Mouse (Mus musculus) midbrain, postnatal 0 days (tissue): Measurements from ENCODE around the gene Cyp4a32. TPM values are rescaled to one million over a fixed set of nuclear protein-coding genes. Genes with fewer than 3 reads are reported as not detected.
"Not testable (repeated sequence)": the region's sequence is repeated elsewhere in the genome, so short reads cannot be mapped to it uniquely, and the experiment has no call there.

Source experiments
- ATAC-seq: fragments of 200-750 bp; cut with Nextera tagmentation; 2 replicates; pipeline ENCODE4 v1.8.0; 2017; ENCODE audit warnings: moderate number of reproducible peaks, mild to moderate bottlenecking, moderate TSS enrichment, moderate library complexity; ENCODE audit not compliant: low FRiP score
- DNase-seq: peaks from one replicate; pipeline ENCODE4 v3.0.0-alpha.2; 2015; ENCODE audit warnings: low spot score
- H3K27ac ChIP-seq: fragments of 300-500 bp; sonication (generic); 2 replicates; pipeline ENCODE4 v1.5.1; 2014; ENCODE audit warnings: low read depth, mild to moderate bottlenecking, low read length, mixed read lengths
- H3K27me3 ChIP-seq: fragments of 300-500 bp; sonication (generic); 2 replicates; pipeline ENCODE4 v1.6.1; 2014; ENCODE audit warnings: low read length, control low read depth, mixed read lengths; ENCODE audit not compliant: insufficient read depth
- H3K36me3 ChIP-seq: fragments of 300-500 bp; sonication (generic); 2 replicates; pipeline ENCODE4 v1.6.1; 2014; ENCODE audit warnings: low read length, control low read depth, mixed read lengths; ENCODE audit not compliant: insufficient read depth
- H3K4me1 ChIP-seq: fragments of 300-500 bp; sonication (generic); 2 replicates; pipeline ENCODE4 v1.6.1; 2014; ENCODE audit warnings: mild to moderate bottlenecking, control low read depth, antibody characterized with exemption, low read length, mixed read lengths; ENCODE audit not compliant: insufficient read depth
- H3K4me2 ChIP-seq: fragments of 300-500 bp; sonication (generic); 2 replicates; pipeline ENCODE4 v1.6.1; 2014; ENCODE audit warnings: low read depth, mild to moderate bottlenecking, low read length, mixed read lengths; ENCODE audit not compliant: poor library complexity, severe bottlenecking
- H3K4me3 ChIP-seq: fragments of 300-500 bp; sonication (generic); 2 replicates; pipeline ENCODE4 v1.5.1; 2014; ENCODE audit warnings: low read depth, mild to moderate bottlenecking, low read length, moderate library complexity
- H3K9ac ChIP-seq: fragments of 300-500 bp; sonication (generic); replicated peaks from 2 replicates; pipeline ENCODE4 v1.6.1; 2014; ENCODE audit warnings: mild to moderate bottlenecking, low read length, moderate library complexity, mixed read lengths; ENCODE audit not compliant: poor library complexity, severe bottlenecking
- H3K9me3 ChIP-seq: fragments of 300-500 bp; sonication (generic); 2 replicates; pipeline ENCODE4 v1.6.1; 2016; ENCODE audit warnings: low read length, control low read depth
- CTCF ChIP-seq: IDR thresholded peaks from 2 replicates; pipeline ENCODE4 v1.5.1; 2016; ENCODE audit warnings: antibody characterized with exemption, mild to moderate bottlenecking
- WGBS: fragments of 180-500 bp; shearing (Covaris S2); extraction: QIAGEN DNeasy Blood & Tissue Kit; methylation state at CpG from one replicate; pipeline ENCODE4 v1.1.7; 2014; 5-methylcytosine and 5-hydroxymethylcytosine counted together
- polyA plus RNA-seq: library from polyadenylated mRNA; unstranded; fragments of >200 nt; fragmentation: Nextera tagmentation; extraction: Ambion mirVana; gene quantifications from 2 replicates; pipeline ENCODE4 v1.2.1, GENCODE M21; 2015
- total RNA-seq: library from RNA; depleted of rRNA; stranded (reverse); fragments of >200 nt; gene quantifications from 2 replicates; pipeline ENCODE4 v1.2.3, GENCODE M21; 2014

Cyp4a32 gene
- total and polyA plus RNA-seq, 2 experiments from 2014 or later = not detected

DNA sequence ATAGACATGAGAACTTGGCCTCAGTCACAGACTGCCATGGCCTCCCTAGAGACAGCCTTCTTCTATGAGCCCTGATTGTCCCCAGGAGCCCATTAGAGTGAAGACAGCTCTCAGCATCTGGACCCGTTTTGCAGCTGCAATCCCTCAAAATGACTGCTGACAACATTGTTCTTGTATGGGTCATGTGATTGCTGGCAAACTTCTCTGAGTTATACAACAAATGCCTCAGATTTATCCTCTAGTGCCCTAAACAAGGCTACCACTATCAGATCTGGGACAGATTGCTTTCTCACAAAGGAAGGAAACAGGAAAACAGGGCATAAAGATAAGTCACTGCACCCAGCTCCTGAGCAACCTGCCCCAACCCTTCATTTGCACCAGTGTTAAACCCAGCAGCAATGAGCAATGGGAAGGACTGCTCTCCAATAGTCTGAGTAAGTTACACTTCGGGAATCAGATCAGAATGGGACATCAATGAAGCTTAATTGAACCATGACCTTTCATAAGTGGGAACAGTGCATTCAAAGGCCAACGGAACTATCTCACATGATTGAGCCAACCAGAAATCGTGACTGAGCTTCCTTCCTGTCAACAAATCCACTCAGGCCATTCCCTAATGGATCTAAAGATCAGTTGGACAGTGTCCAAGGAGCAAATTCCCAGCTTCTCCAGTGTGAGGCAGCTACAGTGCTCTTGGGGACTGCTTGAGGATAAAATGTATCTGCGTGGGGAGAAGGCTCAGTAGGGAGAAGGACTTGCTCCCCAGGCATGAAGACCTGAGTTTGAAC is 42.4 kb downstream of the Cyp4a32 start:
- no peaks in the 10 kb centered on the region for H3K27me3 ChIP-seq
- no peak overlapping the region for H3K4me2 ChIP-seq
- TF ChIP-seq CTCF = no peak
- no peaks in the 10 kb centered on the region for H3K9me3 ChIP-seq
- no peaks in the 10 kb centered on the region for H3K36me3 ChIP-seq
- 79% methylated on average over 5 of the region's 5 CpGs for WGBS
- no peak for DNase-seq
- no peak overlapping the region for H3K9ac ChIP-seq
- no peak overlapping the region for H3K27ac ChIP-seq
- H3K4me3 ChIP-seq = no peak overlapping the region
- no peaks in the 10 kb centered on the region for H3K4me1 ChIP-seq
- ATAC-seq = no peak

- DNase-seq = peak; percentile 3
- no peaks in the 10 kb centered on the region for H3K36me3 ChIP-seq
- no peaks in the 10 kb centered on the region for H3K4me1 ChIP-seq
- no peaks in the 10 kb centered on the region for H3K9me3 ChIP-seq
- no peak for TF ChIP-seq CTCF
- H3K9ac ChIP-seq = no peak overlapping the region
- no peak for ATAC-seq
- H3K4me3 ChIP-seq = no peak overlapping the region
- H3K4me2 ChIP-seq = no peak overlapping the region
- no peaks in the 10 kb centered on the region for H3K27me3 ChIP-seq
- H3K27ac ChIP-seq = no peak overlapping the region
These were observed 44.6 kb downstream of the Cyp4a32 start for GRCm38 (mm10) chr4:115645371-115645770.

- no peaks in the 10 kb centered on the region for H3K36me3 ChIP-seq
- WGBS = 82% methylated on average over 9 of the region's 9 CpGs
- TF ChIP-seq CTCF = no peak
- no peaks in the 10 kb centered on the region for H3K27me3 ChIP-seq
- no peak within 1 kb of the TSS for H3K4me2 ChIP-seq
- H3K9ac ChIP-seq = no peak within 1 kb of the TSS
- no peak within 1 kb of the TSS for H3K27ac ChIP-seq
- no peak for ATAC-seq
- no peaks in the 10 kb centered on the region for H3K4me1 ChIP-seq
- no peaks in the 10 kb centered on the region for H3K9me3 ChIP-seq
- DNase-seq = no peak
- H3K4me3 ChIP-seq = no peak within 1 kb of the TSS
These were observed 46.8 kb downstream of the Cyp4a32 start, which contains the start of gene Cyp4b1 for GRCm38 (mm10) chr4:115647580-115647979. Gene Cyp4b1 (minus strand): TSS chr4:115647723.

- TF ChIP-seq CTCF = no peak
These were observed 48.0 kb downstream of the Cyp4a32 start for GRCm38 (mm10) chr4:115648752-115649151.

GRCm38 (mm10) chr4:115649344-115649743 is 48.6 kb downstream of the Cyp4a32 start:
- H3K36me3 ChIP-seq = no peaks in the 10 kb centered on the region
- H3K4me2 ChIP-seq = no peak overlapping the region
- no peaks in the 10 kb centered on the region for H3K27me3 ChIP-seq
- H3K9me3 ChIP-seq = no peaks in the 10 kb centered on the region
- H3K4me1 ChIP-seq = no peaks in the 10 kb centered on the region
- no peak overlapping the region for H3K27ac ChIP-seq
- TF ChIP-seq CTCF = no peak
- DNase-seq (no peak), ATAC-seq (no peak)
- no peak overlapping the region for H3K4me3 ChIP-seq
- H3K9ac ChIP-seq = no peak overlapping the region

More at GRCm38 (mm10) chr4:115648752-115649151, 48.0 kb downstream of the Cyp4a32 start:
- no peaks in the 10 kb centered on the region for H3K27me3 ChIP-seq
- no peaks in the 10 kb centered on the region for H3K4me1 ChIP-seq
- no peaks in the 10 kb centered on the region for H3K9me3 ChIP-seq
- no peak overlapping the region for H3K4me2 ChIP-seq
- no peak for DNase-seq
- H3K4me3 ChIP-seq = no peak overlapping the region
- no peak overlapping the region for H3K9ac ChIP-seq
- no peak overlapping the region for H3K27ac ChIP-seq
- ATAC-seq = no peak
- no peaks in the 10 kb centered on the region for H3K36me3 ChIP-seq
- 85% methylated on average over 2 of the region's 2 CpGs for WGBS

- no peak overlapping the region for H3K9ac ChIP-seq
- H3K9me3 ChIP-seq = no peaks in the 10 kb centered on the region
- no peak overlapping the region for H3K4me2 ChIP-seq
- no peak overlapping the region for H3K4me3 ChIP-seq
- H3K36me3 ChIP-seq = no peaks in the 10 kb centered on the region
- no peak for TF ChIP-seq CTCF
- DNase-seq (no peak), ATAC-seq (no peak)
- H3K4me1 ChIP-seq = no peaks in the 10 kb centered on the region
- H3K27ac ChIP-seq = no peak overlapping the region
- 88% methylated on average over 5 of the region's 5 CpGs for WGBS
- no peaks in the 10 kb centered on the region for H3K27me3 ChIP-seq
These were observed 50.1 kb downstream of the Cyp4a32 start for GRCm38 (mm10) chr4:115650866-115651265.

GRCm38 (mm10) chr4:115655841-115656534 is 55.2 kb downstream of the Cyp4a32 start:
- H3K4me3 ChIP-seq, H3K9me3 ChIP-seq, H3K4me2 ChIP-seq, DNase-seq, H3K27me3 ChIP-seq, H3K36me3 ChIP-seq, H3K9ac ChIP-seq, H3K4me1 ChIP-seq, ATAC-seq, H3K27ac ChIP-seq: not testable (repeated sequence)
- 85% methylated on average over 7 of the region's 7 CpGs for WGBS

- not testable (repeated sequence) for H3K4me1 ChIP-seq, ATAC-seq, H3K27ac ChIP-seq, H3K9ac ChIP-seq, DNase-seq, H3K36me3 ChIP-seq, H3K9me3 ChIP-seq, H3K27me3 ChIP-seq, H3K4me2 ChIP-seq, H3K4me3 ChIP-seq
- WGBS = 77% methylated on average over 1 of the region's 1 CpGs
These were observed 55.8 kb downstream of the Cyp4a32 start for GRCm38 (mm10) chr4:115656535-115656922.
